Mouse (Mus musculus) intestine, postnatal 0 days (tissue): ENCODE measurements around the gene Atxn2. TPM values are rescaled to one million over a fixed set of nuclear protein-coding genes. Genes with fewer than 3 reads are reported as not detected.

ENCODE experiments used
- ATAC-seq: fragments of 200-750 bp; cut with Nextera tagmentation; 2 replicates; pipeline ENCODE4 v1.8.0; 2017; ENCODE audit warnings: mild to moderate bottlenecking, moderate TSS enrichment, moderate library complexity
- H3K27ac ChIP-seq: fragments of 300-500 bp; sonication (generic); 2 replicates; pipeline ENCODE4 v1.5.1; 2014; ENCODE audit warnings: mild to moderate bottlenecking, low read depth, low read length, moderate library complexity
- H3K27me3 ChIP-seq: fragments of 300-500 bp; sonication (generic); replicated peaks from 2 replicates; pipeline ENCODE4 v1.6.1; 2014; ENCODE audit warnings: low read length, mixed read lengths; ENCODE audit not compliant: control insufficient read depth, insufficient read depth
- H3K36me3 ChIP-seq: fragments of 300-500 bp; sonication (generic); 2 replicates; pipeline ENCODE4 v1.6.1; 2014; ENCODE audit warnings: mild to moderate bottlenecking, moderate library complexity; ENCODE audit not compliant: control insufficient read depth, insufficient read depth
- H3K4me1 ChIP-seq: fragments of 300-500 bp; sonication (generic); replicated peaks from 2 replicates; pipeline ENCODE4 v1.6.1; 2014; ENCODE audit warnings: antibody characterized with exemption, low read length, mixed read lengths; ENCODE audit not compliant: control insufficient read depth, insufficient read depth
- H3K4me2 ChIP-seq: fragments of 300-500 bp; sonication (generic); replicated peaks from 2 replicates; pipeline ENCODE4 v1.6.1; 2014; ENCODE audit warnings: low read depth, mild to moderate bottlenecking, moderate library complexity
- H3K4me3 ChIP-seq: fragments of 300-500 bp; sonication (generic); 2 replicates; pipeline ENCODE4 v1.5.1; 2014; ENCODE audit warnings: low read depth, low read length
- H3K9ac ChIP-seq: fragments of 300-500 bp; sonication (generic); 2 replicates; pipeline ENCODE4 v1.6.1; 2014; ENCODE audit warnings: mild to moderate bottlenecking, low read depth, low read length
- H3K9me3 ChIP-seq: fragments of 300-500 bp; sonication (generic); 2 replicates; pipeline ENCODE4 v1.6.1; 2016; ENCODE audit warnings: mixed run types; ENCODE audit not compliant: control insufficient read depth
- CTCF ChIP-seq: sonication (generic); IDR thresholded peaks from 2 replicates; pipeline ENCODE4 v1.5.1; 2016; ENCODE audit warnings: low read depth, mild to moderate bottlenecking, control low read depth, antibody characterized with exemption, moderate library complexity
- WGBS: fragments of 180-500 bp; shearing (Covaris S2); extraction: QIAGEN DNeasy Blood & Tissue Kit; methylation state at CpG from one replicate; pipeline ENCODE4 v1.1.7; 2014; 5-methylcytosine and 5-hydroxymethylcytosine counted together
- polyA plus RNA-seq: library from polyadenylated mRNA; unstranded; fragments of >200 nt; fragmentation: Nextera tagmentation; extraction: Ambion mirVana; gene quantifications from 2 replicates; pipeline ENCODE4 v1.2.1, GENCODE M21; 2015

The Atxn2 gene
- polyA plus RNA-seq, 1 experiment from 2014 or later, result 54.3 TPM

GRCm38 (mm10) chr5:121692897-121693296 is 18.2 kb upstream of the Atxn2 start:
- no peak overlapping the region for H3K4me2 ChIP-seq
- H3K4me3 ChIP-seq, result no peak overlapping the region
- no peak overlapping the region for H3K27ac ChIP-seq
- no peak for TF ChIP-seq CTCF
- no peaks in the 10 kb centered on the region for H3K9me3 ChIP-seq
- 79% methylated on average over 4 of the region's 4 CpGs for WGBS
- no peak for ATAC-seq
- no peak overlapping the region for H3K9ac ChIP-seq
- no peaks in the 10 kb centered on the region for H3K4me1 ChIP-seq
- no peaks in the 10 kb centered on the region for H3K36me3 ChIP-seq
- no peaks in the 10 kb centered on the region for H3K27me3 ChIP-seq

GRCm38 (mm10) chr5:121696761-121697160 is 14.4 kb upstream of the Atxn2 start:
- no peak overlapping the region for H3K4me2 ChIP-seq
- no peaks in the 10 kb centered on the region for H3K27me3 ChIP-seq
- H3K27ac ChIP-seq, result no peak overlapping the region
- H3K4me1 ChIP-seq, result no peaks in the 10 kb centered on the region
- H3K9ac ChIP-seq, result no peak overlapping the region
- no peaks in the 10 kb centered on the region for H3K9me3 ChIP-seq
- no peak overlapping the region for H3K4me3 ChIP-seq
- 68% methylated on average over 6 of the region's 6 CpGs for WGBS
- no peak for ATAC-seq
- no peak for TF ChIP-seq CTCF
- no peaks in the 10 kb centered on the region for H3K36me3 ChIP-seq

- Histone ChIP-seq H3K4me1 (no peaks in the 10 kb centered on the region), H3K9me3 (no peaks in the 10 kb centered on the region), H3K27ac (no peak overlapping the region), H3K9ac (no peak overlapping the region), H3K4me3 (no peak overlapping the region), H3K36me3 (no peaks in the 10 kb centered on the region), H3K4me2 (no peak overlapping the region), H3K27me3 (no peaks in the 10 kb centered on the region)
- 35% methylated on average over 5 of the region's 5 CpGs for WGBS
- no peak for TF ChIP-seq CTCF
- no peak for ATAC-seq
These were observed 11.2 kb upstream of the Atxn2 start for GRCm38 (mm10) chr5:121699891-121700290.

- Histone ChIP-seq H3K4me1 (no peaks in the 10 kb centered on the region), H3K9me3 (no peaks in the 10 kb centered on the region), H3K9ac (no peak overlapping the region), H3K27me3 (no peaks in the 10 kb centered on the region), H3K36me3 (no peaks in the 10 kb centered on the region), H3K4me3 (no peak overlapping the region), H3K4me2 (peak overlapping the region; percentile 21; the same call in 1 of the 2 replicates), H3K27ac (no peak overlapping the region)
- no peak for TF ChIP-seq CTCF
- ATAC-seq, result no peak
- 32% methylated on average over 11 of the region's 11 CpGs for WGBS
These were observed 10.6 kb upstream of the Atxn2 start for GRCm38 (mm10) chr5:121700496-121700895.

- H3K4me1 ChIP-seq, result no peaks in the 10 kb centered on the region
- no peak overlapping the region for H3K27ac ChIP-seq
- no peak for ATAC-seq
- H3K9ac ChIP-seq, result no peak overlapping the region
- no peak for TF ChIP-seq CTCF
- no peak overlapping the region for H3K4me3 ChIP-seq
- no peak overlapping the region for H3K4me2 ChIP-seq
- no peaks in the 10 kb centered on the region for H3K9me3 ChIP-seq
- WGBS, result 46% methylated on average over 8 of the region's 8 CpGs
- H3K27me3 ChIP-seq, result no peaks in the 10 kb centered on the region
- H3K36me3 ChIP-seq, result no peaks in the 10 kb centered on the region
These were observed 9.9 kb upstream of the Atxn2 start for GRCm38 (mm10) chr5:121701111-121701769.

GRCm38 (mm10) chr5:121703341-121703740 is 7.8 kb upstream of the Atxn2 start:
- Histone ChIP-seq H3K9ac (no peak overlapping the region), H3K4me2 (no peak overlapping the region), H3K4me3 (no peak overlapping the region), H3K36me3 (no peaks in the 10 kb centered on the region), H3K27ac (no peak overlapping the region), H3K9me3 (no peaks in the 10 kb centered on the region), H3K4me1 (no peaks in the 10 kb centered on the region), H3K27me3 (no peaks in the 10 kb centered on the region)
- TF ChIP-seq CTCF, result no peak
- 46% methylated on average over 1 of the region's 1 CpGs for WGBS
- no peak for ATAC-seq
